8 mouse cellular contexts compared by ENCODE assay signal in the genomic region with DNA sequence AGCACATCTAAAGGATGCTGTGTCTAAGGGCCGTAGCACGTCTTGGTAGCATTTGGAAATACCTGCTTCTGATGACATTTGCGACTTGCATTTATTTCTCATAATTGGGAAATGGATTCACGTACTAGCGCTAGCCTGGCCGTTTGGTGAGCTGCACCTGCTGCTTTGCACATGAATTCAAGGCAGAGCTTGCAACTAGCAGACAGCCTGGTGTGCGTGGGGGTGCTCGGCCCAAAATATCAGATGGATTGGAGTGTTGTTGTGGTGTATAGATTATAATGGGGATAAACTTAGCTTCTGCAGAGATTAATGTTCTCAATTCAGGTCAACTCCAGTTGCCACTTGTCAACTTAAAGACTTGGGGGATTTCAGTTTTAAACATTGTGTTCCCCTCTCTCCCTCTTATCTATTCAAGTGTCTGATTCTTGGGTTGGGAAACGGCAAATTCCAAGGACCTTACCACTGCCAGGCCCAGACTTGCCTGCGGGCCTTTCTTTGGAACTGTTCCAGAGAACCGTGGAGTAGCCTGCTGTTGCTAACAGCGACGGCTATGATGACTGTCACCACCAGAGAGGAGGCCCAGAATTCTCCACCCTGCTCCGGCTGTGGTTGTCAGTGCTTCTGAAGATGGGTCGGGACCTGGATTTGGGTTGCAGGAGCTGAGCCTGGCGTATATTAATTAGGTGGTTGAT. TPM values are rescaled to one million over a fixed set of nuclear protein-coding genes. Genes with fewer than 3 reads are reported as not detected.
DNase-seq lines count a peak whose midpoint lies in the region; ATAC-seq and TF ChIP-seq lines count a peak whose summit lies in the region.
"Had no signal": no experiment of that assay in that cellular context is flagged by ENCODE, and none has a peak within 500 bp of the region (broad histone marks: within the 10 kb centered on the region; RNA-seq: fewer than 3 reads in every experiment).

No protein-coding gene starts in this region.

- 0 out of 2 replicates have a peak overlapping the region, but pooled peaks have one; percentile 9 for H3K9ac ChIP-seq in hindbrain, postnatal 0 days (replicated peaks; ENCODE audit: low read length)
- no peak overlapping the region for H3K9ac ChIP-seq in lung, embryonic 15.5 days
- H3K9ac ChIP-seq: limb, embryonic 13.5 days had no signal

- no peak for TF ChIP-seq CTCF in hindbrain, postnatal 0 days (IDR thresholded peaks at IDR 0.05; ENCODE audit: low read depth)

- H3K36me3 ChIP-seq in hindbrain, postnatal 0 days (ENCODE audit: insufficient read depth, low read length): no peaks in the 10 kb centered on the region
- H3K36me3 ChIP-seq in lung, embryonic 15.5 days: no peaks in the 10 kb centered on the region
- H3K36me3 ChIP-seq: limb, embryonic 13.5 days had no signal

- peaks cover 57% of the 10 kb centered on the region for H3K4me1 ChIP-seq in hindbrain, postnatal 0 days (ENCODE audit: insufficient read depth, low read length)
- peaks cover 48% of the 10 kb centered on the region for H3K4me1 ChIP-seq in lung, embryonic 15.5 days

- peak; percentile 88 for DNase-seq in 3T3-L1 (ENCODE audit: low read depth, low spot score)
- DNase-seq in NIH3T3 (ENCODE audit: low read depth): peak; percentile 68
- DNase-seq in cerebellum, postnatal 36 days: peak; percentile 63 to 66
- DNase-seq in hindbrain, postnatal 0 days (ENCODE audit: low spot score): peak; percentile 89
- peak; percentile 90 for DNase-seq in telencephalon, adult 2 months (ENCODE audit: low read depth, low spot score)

- H3K4me2 ChIP-seq in hindbrain, postnatal 0 days (ENCODE audit: low read depth, low read length): no peak overlapping the region
- H3K4me2 ChIP-seq in lung, embryonic 15.5 days: peak overlapping the region; percentile 20; the same call in 1 of the 2 replicates
- H3K4me2 ChIP-seq: limb, embryonic 13.5 days had no signal

- H3K27ac ChIP-seq in hindbrain, postnatal 0 days: peak overlapping the region; percentile 86
- peak overlapping the region; percentile 87 for H3K27ac ChIP-seq in lung, embryonic 15.5 days
- H3K27ac ChIP-seq: limb, embryonic 13.5 days had no signal

- peak; percentile 28; the same call in 1 of the 2 replicates for ATAC-seq in hindbrain, postnatal 0 days
- ATAC-seq in lung, embryonic 15.5 days (ENCODE audit: borderline replicate concordance, extremely low read depth, low FRiP score, low TSS enrichment): peak; percentile 66; the same call in 1 of the 2 replicates
- ATAC-seq in monocyte, adult 5-6 weeks (replicated peaks; ENCODE audit: insufficient number of reproducible peaks, low FRiP score, low TSS enrichment, poor library complexity, severe bottlenecking): no peak

- H3K4me3 ChIP-seq in hindbrain, postnatal 0 days (ENCODE audit: low read length): no peak overlapping the region
- no peak overlapping the region for H3K4me3 ChIP-seq in lung, embryonic 15.5 days
- H3K4me3 ChIP-seq: limb, embryonic 13.5 days had no signal

- no peaks in the 10 kb centered on the region for H3K27me3 ChIP-seq in hindbrain, postnatal 0 days (ENCODE audit: insufficient read depth, low read length)
- no peaks in the 10 kb centered on the region for H3K27me3 ChIP-seq in lung, embryonic 15.5 days
- H3K27me3 ChIP-seq: limb, embryonic 13.5 days had no signal

- no peaks in the 10 kb centered on the region for H3K9me3 ChIP-seq in hindbrain, postnatal 0 days (ENCODE audit: low read length)
- no peaks in the 10 kb centered on the region for H3K9me3 ChIP-seq in lung, embryonic 15.5 days
- H3K9me3 ChIP-seq: limb, embryonic 13.5 days had no signal

- 33% methylated on average over 16 of the region's 16 CpGs for WGBS in hindbrain, postnatal 0 days
- WGBS in lung, embryonic 15.5 days: 43% methylated on average over 16 of the region's 16 CpGs

RNA-seq across cellular contexts. Expression of a gene that starts 42.0 kb away (rescaled TPM):
- total RNA-seq in hindbrain, postnatal 0 days (2014; rRNA removed): 23.5 and 29.9 TPM in 2 replicates
- 19.8 and 22.2 TPM in 2 replicates for polyA plus RNA-seq in hindbrain, postnatal 0 days (2015; fragmentation: Nextera tagmentation; extraction: Ambion mirVana)
- 11.1 and 11.8 TPM in 2 replicates for polyA plus RNA-seq in lung, embryonic 15.5 days (2015; fragmentation: Nextera tagmentation; extraction: Ambion mirVana)
- total RNA-seq in monocyte, adult 5-6 weeks (2017): 15.8 to 26.0 TPM (median 17.3 TPM) in 3 replicates
